Mouse (Mus musculus): Measurements from ENCODE around the gene Rapgef6. TPM values are rescaled to one million over a fixed set of nuclear protein-coding genes. Genes with fewer than 3 reads are reported as not detected.
"Not testable (repeated sequence)": the region's sequence is repeated elsewhere in the genome, so short reads cannot be mapped to it uniquely, and the experiment has no call there.

Rapgef6 gene
- polyA plus RNA-seq, 1 experiment from 2014 or later = 34.6 TPM

GRCm38 (mm10) chr11:54594049-54594448 lies 71.4 kb downstream of the Rapgef6 start:
- Histone ChIP-seq H3K36me3 (0 out of 2 replicates have a peak, but pooled peaks cover 2% of the 10 kb centered on the region), H3K4me1 (no peaks in the 10 kb centered on the region), H3K4me3 (replicated peaks) (no peak overlapping the region), H3K9me3 (no peaks in the 10 kb centered on the region), H3K27ac (no peak overlapping the region), H3K4me2 (no peak overlapping the region), H3K9ac (no peak overlapping the region), H3K27me3 (replicated peaks) (no peaks in the 10 kb centered on the region)
- 78% methylated on average over 2 of the region's 2 CpGs for WGBS
- ATAC-seq (ENCODE audit: insufficient read depth, low FRiP score, low read depth) = no peak

GRCm38 (mm10) chr11:54595053-54595452 lies 72.4 kb downstream of the Rapgef6 start:
- H3K9ac ChIP-seq = no peak overlapping the region
- no peak overlapping the region for H3K4me3 ChIP-seq (replicated peaks)
- no peaks in the 10 kb centered on the region for H3K27me3 ChIP-seq (replicated peaks)
- ATAC-seq (ENCODE audit: insufficient read depth, low FRiP score, low read depth) = 0 out of 2 replicates have a peak, but pooled peaks have one; percentile 27
- H3K4me1 ChIP-seq = no peaks in the 10 kb centered on the region
- no peaks in the 10 kb centered on the region for H3K36me3 ChIP-seq
- no peaks in the 10 kb centered on the region for H3K9me3 ChIP-seq
- H3K27ac ChIP-seq = no peak overlapping the region
- WGBS = 56% methylated on average over 4 of the region's 4 CpGs
- H3K4me2 ChIP-seq = no peak overlapping the region

GRCm38 (mm10) chr11:54595905-54596555 lies 73.4 kb downstream of the Rapgef6 start:
- H3K4me3 ChIP-seq (replicated peaks) = no peak overlapping the region
- WGBS = 71% methylated on average over 8 of the region's 8 CpGs

GRCm38 (mm10) chr11:54597902-54598447 lies 75.3 kb downstream of the Rapgef6 start:
- WGBS = 46% methylated on average over 1 of the region's 1 CpGs
- no peaks in the 10 kb centered on the region for H3K27me3 ChIP-seq (replicated peaks)
- H3K9me3 ChIP-seq = no peaks in the 10 kb centered on the region
- ATAC-seq (ENCODE audit: insufficient read depth, low FRiP score, low read depth) = no peak
- no peak overlapping the region for H3K27ac ChIP-seq
- no peak overlapping the region for H3K9ac ChIP-seq
- H3K4me2 ChIP-seq = no peak overlapping the region
- H3K4me3 ChIP-seq (replicated peaks) = no peak overlapping the region
- no peaks in the 10 kb centered on the region for H3K36me3 ChIP-seq
- no peaks in the 10 kb centered on the region for H3K4me1 ChIP-seq

More at GRCm38 (mm10) chr11:54595905-54596555, 73.4 kb downstream of the Rapgef6 start:
- H3K9me3 ChIP-seq = no peaks in the 10 kb centered on the region
- no peak overlapping the region for H3K4me2 ChIP-seq
- H3K36me3 ChIP-seq = no peaks in the 10 kb centered on the region
- no peak overlapping the region for H3K9ac ChIP-seq
- H3K27me3 ChIP-seq (replicated peaks) = no peaks in the 10 kb centered on the region
- no peaks in the 10 kb centered on the region for H3K4me1 ChIP-seq
- no peak overlapping the region for H3K27ac ChIP-seq
- ATAC-seq (ENCODE audit: insufficient read depth, low FRiP score, low read depth) = no peak

- no peak overlapping the region for H3K9ac ChIP-seq
- no peak overlapping the region for H3K27ac ChIP-seq
- no peak for ATAC-seq (ENCODE audit: insufficient read depth, low FRiP score, low read depth)
- H3K4me2 ChIP-seq = no peak overlapping the region
- no peak overlapping the region for H3K4me3 ChIP-seq (replicated peaks)
- no peaks in the 10 kb centered on the region for H3K36me3 ChIP-seq
- 68% methylated on average over 2 of the region's 2 CpGs for WGBS
- no peaks in the 10 kb centered on the region for H3K4me1 ChIP-seq
- H3K27me3 ChIP-seq (replicated peaks) = no peaks in the 10 kb centered on the region
- no peaks in the 10 kb centered on the region for H3K9me3 ChIP-seq
Observed at GRCm38 (mm10) chr11:54601121-54601520, 78.5 kb downstream of the Rapgef6 start.

GRCm38 (mm10) chr11:54602764-54603163 lies 80.1 kb downstream of the Rapgef6 start:
- H3K36me3 ChIP-seq; H3K9ac ChIP-seq; H3K27me3 ChIP-seq (replicated peaks); H3K9me3 ChIP-seq; H3K27ac ChIP-seq; H3K4me1 ChIP-seq; H3K4me2 ChIP-seq; H3K4me3 ChIP-seq (replicated peaks); ATAC-seq (ENCODE audit: insufficient read depth, low FRiP score, low read depth): not testable (repeated sequence)
- 84% methylated on average over 1 of the region's 1 CpGs for WGBS

- Histone ChIP-seq H3K9me3 (no peaks in the 10 kb centered on the region), H3K27ac (no peak overlapping the region), H3K4me3 (replicated peaks) (no peak overlapping the region), H3K9ac (no peak overlapping the region), H3K4me2 (no peak overlapping the region), H3K36me3 (no peaks in the 10 kb centered on the region), H3K27me3 (replicated peaks) (no peaks in the 10 kb centered on the region), H3K4me1 (no peaks in the 10 kb centered on the region)
- 83% methylated on average over 3 of the region's 3 CpGs for WGBS
- ATAC-seq (ENCODE audit: insufficient read depth, low FRiP score, low read depth) = no peak
Observed at GRCm38 (mm10) chr11:54604415-54604814, 81.8 kb downstream of the Rapgef6 start.

GRCm38 (mm10) chr11:54613628-54614027 lies 91.0 kb downstream of the Rapgef6 start:
- Histone ChIP-seq H3K4me3 (replicated peaks) (no peak overlapping the region), H3K4me2 (no peak overlapping the region), H3K4me1 (no peaks in the 10 kb centered on the region), H3K9ac (no peak overlapping the region), H3K36me3 (no peaks in the 10 kb centered on the region), H3K27ac (no peak overlapping the region), H3K27me3 (replicated peaks) (no peaks in the 10 kb centered on the region), H3K9me3 (no peaks in the 10 kb centered on the region)
- ATAC-seq (ENCODE audit: insufficient read depth, low FRiP score, low read depth) = no peak

- 83% methylated on average over 1 of the region's 1 CpGs for WGBS
- Histone ChIP-seq H3K4me2 (no peak overlapping the region), H3K4me3 (replicated peaks) (no peak overlapping the region), H3K27me3 (replicated peaks) (no peaks in the 10 kb centered on the region), H3K9ac (no peak overlapping the region), H3K9me3 (no peaks in the 10 kb centered on the region), H3K27ac (no peak overlapping the region), H3K36me3 (no peaks in the 10 kb centered on the region), H3K4me1 (no peaks in the 10 kb centered on the region)
- no peak for ATAC-seq (ENCODE audit: insufficient read depth, low FRiP score, low read depth)
Observed at GRCm38 (mm10) chr11:54614560-54614959, 91.9 kb downstream of the Rapgef6 start.

GRCm38 (mm10) chr11:54618841-54619240 lies 96.2 kb downstream of the Rapgef6 start:
- WGBS = 40% methylated on average over 2 of the region's 2 CpGs
- Histone ChIP-seq H3K27ac (no peak overlapping the region), H3K4me1 (no peaks in the 10 kb centered on the region), H3K4me2 (no peak overlapping the region), H3K9ac (no peak overlapping the region), H3K9me3 (no peaks in the 10 kb centered on the region), H3K4me3 (replicated peaks) (no peak overlapping the region), H3K27me3 (replicated peaks) (no peaks in the 10 kb centered on the region), H3K36me3 (no peaks in the 10 kb centered on the region)
- ATAC-seq (ENCODE audit: insufficient read depth, low FRiP score, low read depth) = no peak

GRCm38 (mm10) chr11:54621725-54622124 lies 99.1 kb downstream of the Rapgef6 start:
- Histone ChIP-seq H3K4me3 (replicated peaks) (no peak overlapping the region), H3K36me3 (no peaks in the 10 kb centered on the region), H3K27me3 (replicated peaks) (no peaks in the 10 kb centered on the region), H3K4me2 (no peak overlapping the region), H3K9me3 (no peaks in the 10 kb centered on the region), H3K9ac (no peak overlapping the region), H3K4me1 (no peaks in the 10 kb centered on the region), H3K27ac (no peak overlapping the region)
- no peak for ATAC-seq (ENCODE audit: insufficient read depth, low FRiP score, low read depth)
- 93% methylated on average over 2 of the region's 2 CpGs for WGBS

GRCm38 (mm10) chr11:54626905-54627304 lies 104.3 kb downstream of the Rapgef6 start:
- Histone ChIP-seq H3K4me1 (no peaks in the 10 kb centered on the region), H3K27ac (no peak overlapping the region), H3K27me3 (replicated peaks) (no peaks in the 10 kb centered on the region), H3K9ac (no peak overlapping the region), H3K36me3 (no peaks in the 10 kb centered on the region), H3K4me2 (no peak overlapping the region), H3K9me3 (no peaks in the 10 kb centered on the region), H3K4me3 (replicated peaks) (no peak overlapping the region)
- no peak for ATAC-seq (ENCODE audit: insufficient read depth, low FRiP score, low read depth)
- 67% methylated on average over 1 of the region's 1 CpGs for WGBS
